Mouse (Mus musculus) retina, adult 2 months (tissue): ENCODE results near the gene Agtr1b.

Experiments
- DNase-seq: peaks from one replicate; pipeline ENCODE4 v3.0.0-alpha.2; 2012; ENCODE audit warnings: low read depth, low spot score

The Agtr1b gene

DNA sequence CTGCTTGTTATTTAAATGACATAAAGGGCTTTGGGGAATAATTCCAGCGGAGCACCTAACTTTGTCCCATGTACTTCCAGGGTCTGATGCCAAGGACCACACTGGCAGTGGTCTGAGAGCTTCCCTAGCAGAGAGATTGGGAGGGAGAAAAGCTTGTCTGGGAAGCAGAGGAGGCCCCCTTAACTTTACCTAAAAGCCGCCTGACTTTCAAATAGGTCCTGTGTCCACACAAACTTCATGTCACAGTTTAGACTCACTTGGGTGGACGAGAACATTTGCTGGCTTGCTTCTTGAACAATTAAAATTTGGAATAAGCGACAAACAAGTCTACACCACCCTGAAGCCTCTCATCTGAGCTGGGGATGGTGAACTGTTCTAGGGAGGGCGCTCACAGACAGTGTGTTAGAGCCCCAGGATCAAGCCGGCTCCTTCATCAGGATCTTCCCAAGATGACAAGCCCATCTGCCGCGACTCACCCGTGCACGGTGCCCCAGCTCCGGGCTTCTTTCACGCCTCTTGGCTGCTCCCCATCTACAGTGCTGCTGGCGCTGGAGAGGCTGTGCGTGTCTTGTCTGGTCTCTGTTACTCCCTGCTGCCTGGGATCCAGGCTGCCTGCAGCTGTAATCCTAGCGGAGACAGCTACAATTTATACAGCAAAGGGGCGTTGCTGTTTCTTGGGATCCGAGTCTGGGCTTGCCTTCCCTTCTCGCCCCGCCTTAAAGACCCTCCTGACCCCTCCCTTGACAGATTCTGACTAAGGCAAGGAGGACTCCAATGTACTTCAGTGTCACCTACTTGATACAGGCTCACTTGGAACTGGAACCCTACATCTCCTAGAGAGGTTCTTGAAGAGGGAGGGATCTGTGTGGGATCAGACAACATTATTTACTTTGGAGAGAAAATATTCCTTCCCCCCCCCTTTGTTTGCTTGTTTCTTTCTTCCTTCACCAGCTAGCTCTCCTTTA, at the start of gene Agtr1b:
Gene Agtr1b, minus strand, starts transcription at position 620 of the 965 bp plus-strand sequence.
- no peak for DNase-seq

DNA sequence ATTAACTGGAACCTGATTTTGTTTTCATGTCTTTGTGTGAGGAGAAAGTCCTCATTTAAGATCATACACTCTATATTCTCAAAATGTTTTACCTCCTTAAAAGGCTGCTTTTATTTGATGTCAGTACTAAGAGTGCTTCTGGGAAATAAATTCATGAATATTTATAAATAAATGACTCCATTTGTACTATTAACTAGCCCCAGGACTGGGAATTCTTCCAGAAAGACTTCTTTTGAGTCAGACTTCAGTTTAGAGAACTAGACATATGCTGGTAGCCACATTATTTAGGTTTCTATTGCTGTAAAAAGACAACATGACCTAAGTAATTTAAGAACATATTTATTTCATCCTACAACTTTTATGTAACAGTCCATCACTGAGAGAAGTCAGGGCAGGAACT, 13.4 kb downstream of the Agtr1b start:
- DNase-seq, result no peak

DNA sequence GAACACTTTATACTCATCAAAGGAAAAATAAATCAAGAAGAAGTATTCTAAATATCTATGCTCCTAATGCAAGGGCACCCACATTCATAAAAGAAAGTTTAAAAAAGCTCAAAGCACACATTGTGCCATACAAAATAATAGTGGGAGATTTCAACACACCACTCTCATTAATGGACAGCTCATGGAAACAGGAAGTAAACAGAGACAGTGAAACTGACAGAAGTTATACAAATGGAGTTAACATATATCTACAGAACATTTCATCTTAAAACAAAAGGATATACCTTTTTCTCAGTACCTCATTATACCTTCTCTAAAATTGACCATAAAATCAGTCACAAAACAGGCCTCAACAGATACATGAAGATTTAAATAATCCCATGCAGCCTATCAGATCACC, 18.8 kb downstream of the Agtr1b start:
- DNase-seq, result no peak

DNA sequence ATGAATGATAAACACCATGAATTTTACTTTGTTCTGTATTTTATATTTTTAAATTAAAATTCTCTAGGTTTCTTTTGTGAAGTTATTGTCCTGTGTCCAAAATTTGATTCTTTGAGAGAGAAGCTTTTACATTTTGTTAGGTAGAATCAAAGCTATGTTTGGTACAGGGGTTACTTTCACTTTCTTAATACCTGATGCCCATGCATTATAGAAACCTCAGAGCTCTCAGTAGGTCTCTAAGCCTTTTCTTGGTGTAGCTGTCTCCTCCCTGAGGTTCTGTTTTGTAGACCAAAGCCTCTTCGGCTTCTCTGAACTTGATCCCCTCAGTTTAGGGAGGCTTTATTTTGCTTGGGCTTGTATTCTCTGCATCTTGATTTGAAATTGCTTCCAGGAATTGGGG, 26.6 kb downstream of the Agtr1b start:
- no peak for DNase-seq

DNA sequence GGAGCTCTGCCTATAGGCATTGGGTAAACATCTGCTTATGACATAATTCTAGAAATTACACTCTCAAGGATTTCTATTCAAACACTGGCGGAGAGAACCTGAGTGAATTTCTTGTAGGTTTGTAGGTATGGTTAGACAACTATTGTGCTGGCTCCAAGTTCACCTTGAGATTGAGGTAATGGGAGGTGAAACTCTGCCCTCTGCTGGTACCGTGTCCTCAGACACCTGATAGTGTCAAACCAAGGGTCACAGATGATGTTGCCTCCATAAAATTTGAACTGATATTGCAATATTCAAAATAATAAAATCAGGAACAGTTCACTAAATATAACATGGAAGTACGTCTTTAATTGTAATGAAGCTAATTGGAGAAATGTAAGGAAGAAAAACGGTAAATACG, 32.3 kb downstream of the Agtr1b start:
- no peak for DNase-seq

DNA sequence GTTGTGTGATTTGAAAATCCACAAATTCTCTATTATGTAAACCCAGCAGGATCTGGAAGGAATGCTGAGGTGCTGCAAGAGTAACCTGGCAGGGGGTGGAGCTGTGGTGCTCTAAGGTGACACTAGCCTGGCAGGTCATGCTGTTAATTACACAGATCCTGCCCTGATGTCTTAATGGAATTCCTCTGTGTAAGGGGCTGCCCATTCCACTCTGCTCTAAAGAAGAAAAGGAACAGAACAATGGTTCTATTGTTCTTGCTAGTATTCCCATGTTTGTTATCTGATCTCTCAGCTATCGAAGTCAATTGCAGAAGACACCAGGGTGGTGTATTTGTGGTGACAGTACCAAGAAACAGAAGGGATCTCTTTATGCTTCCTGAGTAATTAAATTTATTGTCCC, 49.7 kb downstream of the Agtr1b start:
- no peak for DNase-seq

DNA sequence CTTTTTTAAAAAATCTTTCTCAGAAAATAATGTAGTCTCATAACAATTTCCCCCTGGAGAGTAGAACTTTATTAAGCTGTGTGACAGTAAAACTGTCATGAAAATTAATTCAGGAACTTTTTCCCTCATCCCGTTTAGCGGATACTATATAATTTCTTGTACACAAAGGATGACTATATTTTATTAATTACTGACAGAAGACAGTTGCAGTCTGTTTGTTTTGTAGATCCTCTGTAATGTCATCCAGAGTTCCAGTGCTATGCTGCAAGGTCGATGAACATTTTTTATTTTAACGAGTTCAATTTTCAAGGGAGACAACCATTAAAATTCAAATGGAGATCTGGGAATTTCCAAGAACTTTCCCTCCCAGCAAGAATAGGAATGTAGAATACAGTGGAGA, 57.8 kb downstream of the Agtr1b start:
- DNase-seq, result no peak

DNA sequence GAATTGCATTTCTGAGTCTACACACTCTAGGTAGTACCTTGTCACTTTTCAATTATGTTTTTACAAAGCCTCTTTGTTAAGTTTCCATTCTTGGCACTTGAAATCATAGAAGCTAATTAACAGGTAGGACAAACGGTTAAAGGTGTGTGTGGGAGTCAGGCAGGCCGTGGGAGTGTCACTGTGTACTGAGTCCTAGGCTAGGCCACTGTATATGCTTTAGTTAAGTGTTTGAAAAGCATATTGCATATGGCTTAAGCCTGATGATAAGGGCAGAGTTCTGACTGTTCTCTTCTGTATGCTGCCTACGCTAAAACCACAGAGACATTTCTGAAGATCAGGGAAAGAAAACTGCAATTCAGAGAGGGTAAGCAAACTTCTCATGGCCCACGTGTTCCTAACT, 59.7 kb downstream of the Agtr1b start:
- no peak for DNase-seq

DNA sequence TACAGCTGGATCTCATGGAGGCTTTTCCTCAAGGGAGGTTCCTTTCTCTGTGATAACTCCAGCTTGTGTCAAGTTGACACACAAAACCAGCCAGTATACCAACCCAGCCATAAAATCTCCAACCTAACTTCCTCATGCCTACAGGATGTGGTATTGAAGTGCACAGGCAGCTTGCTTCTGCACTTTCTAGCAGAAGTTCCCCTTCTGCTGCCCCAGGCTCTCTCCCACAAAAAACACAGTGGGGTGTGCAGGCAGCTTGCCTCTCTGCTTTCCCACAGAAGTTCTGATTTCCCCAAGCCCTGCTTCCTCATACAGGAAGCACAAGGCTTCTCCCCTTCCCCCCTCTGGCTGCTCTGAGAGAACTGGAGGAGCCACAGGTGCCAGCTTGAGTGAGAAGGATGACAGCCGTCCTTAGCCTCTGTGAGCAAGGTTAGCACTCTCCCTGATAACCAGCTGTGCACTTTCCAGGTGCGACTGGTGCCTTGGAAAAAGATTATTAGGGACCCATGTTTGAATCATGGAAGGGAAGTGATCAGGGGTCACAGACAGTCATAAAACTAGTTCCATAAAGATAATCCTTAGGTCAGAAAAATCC, 62.1 kb downstream of the Agtr1b start:
- no peak for DNase-seq

DNA sequence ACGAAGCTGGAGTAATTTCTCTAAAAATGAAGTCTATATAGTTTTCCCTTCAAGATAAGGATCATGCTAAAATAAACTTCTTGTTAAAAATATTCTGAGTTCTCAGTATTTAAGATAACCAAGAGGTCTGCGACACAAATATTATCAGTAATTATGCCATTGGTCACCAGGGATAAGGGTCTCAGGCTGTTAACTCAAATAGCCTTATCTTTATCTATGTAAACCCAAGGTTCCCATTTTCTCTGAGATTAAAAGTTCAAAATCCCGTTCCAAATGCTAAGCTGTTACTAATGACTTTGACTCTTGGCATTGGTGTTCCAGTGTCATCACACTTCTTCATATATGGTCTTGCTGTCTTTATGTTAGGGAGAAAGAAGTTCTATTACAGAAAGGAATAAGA, 71.4 kb downstream of the Agtr1b start:
- DNase-seq, result no peak

DNA sequence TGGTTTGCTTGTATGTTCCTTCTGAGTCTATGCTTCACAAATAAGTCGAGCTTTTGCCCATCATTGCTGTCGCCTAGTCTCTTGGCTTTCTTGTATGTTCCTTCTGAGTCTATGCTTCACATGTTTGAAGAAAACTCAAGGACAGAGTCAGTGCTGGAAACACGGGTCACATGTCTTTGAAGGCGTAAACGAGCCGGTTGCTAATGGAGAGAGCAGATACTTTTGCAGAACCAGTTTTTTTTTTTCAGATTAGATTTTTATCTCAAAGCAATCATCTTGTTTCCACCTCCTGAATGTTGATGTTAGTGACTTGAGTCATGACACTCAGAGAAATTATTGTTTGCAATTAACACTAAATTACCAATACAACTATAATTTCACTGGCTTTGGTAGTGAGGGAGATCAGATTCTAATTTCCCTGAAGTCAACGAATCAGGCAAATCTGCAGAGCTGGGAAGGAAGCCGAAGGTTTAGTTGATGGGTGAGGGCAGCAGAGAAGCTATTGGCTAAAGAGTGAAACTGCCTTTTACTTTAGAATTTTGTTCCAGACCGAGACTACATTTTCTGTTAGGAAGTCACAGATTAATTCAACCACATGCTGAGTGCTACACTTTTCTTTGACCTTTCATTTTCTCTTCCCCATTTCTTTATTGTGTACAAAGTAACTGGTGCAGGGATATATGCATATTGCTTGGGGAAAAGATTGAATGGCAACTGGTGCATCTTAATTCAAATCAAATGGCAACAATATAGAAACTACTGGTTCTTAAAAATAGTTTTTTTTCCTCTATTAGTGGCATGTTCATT, 72.2 kb downstream of the Agtr1b start:
- no peak for DNase-seq

DNA sequence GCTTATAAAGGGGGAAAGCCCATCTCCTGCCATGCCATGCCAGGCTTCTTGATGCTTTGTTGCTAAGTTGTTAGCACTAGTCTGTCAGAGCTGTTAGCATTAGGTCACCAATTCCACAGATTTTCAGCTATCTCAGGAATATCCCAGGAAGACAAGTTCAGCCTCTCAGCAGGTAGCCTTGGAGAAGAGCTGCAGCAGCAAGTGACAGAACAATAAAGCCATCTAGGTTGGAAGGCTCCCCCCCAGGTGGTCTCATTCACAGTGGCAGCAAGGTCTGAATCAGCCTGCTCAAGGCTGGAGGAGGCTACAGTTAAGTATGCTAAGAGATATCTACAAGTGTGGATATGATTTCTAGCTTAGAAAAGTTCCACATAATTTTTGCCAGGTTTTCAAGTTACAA, 75.6 kb downstream of the Agtr1b start:
- DNase-seq, result no peak

DNA sequence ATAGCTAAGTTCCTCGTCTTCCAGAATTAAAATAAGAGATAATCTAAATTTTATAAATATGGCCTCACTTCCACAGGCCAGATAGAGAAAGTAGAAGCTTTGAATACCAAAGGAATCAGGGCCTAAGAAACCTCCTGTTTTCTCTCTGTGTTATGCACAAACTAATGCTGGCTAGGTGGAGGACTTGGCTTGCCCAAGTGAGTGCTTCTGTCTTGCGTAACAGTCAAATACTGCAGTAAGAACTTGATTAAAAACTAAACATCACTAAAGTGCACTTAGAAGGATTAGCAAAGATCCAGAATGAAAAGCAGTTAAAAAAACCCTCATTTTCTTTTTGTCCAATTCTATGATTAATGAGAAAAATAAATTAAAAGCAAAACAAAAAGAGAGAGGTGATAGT, 78.2 kb downstream of the Agtr1b start:
- DNase-seq, result no peak

DNA sequence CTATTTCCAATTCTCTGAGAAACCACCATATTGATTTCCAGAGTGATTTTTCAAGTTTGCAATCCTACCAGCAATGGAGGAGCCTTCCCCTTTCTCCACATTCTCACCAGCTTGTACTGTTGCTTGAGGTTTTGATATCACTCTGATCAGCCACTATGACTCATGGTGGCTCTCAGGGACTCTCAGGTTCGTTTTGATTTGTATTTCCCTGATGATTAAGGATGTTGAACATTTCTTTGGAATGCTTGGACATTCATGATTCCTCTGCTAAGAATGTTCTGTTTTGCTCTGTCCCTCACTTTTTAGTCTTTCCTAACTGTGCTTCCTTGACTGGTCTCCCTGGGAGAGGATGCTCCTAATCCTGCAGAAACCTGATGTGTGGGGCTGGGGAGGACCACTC, 85.2 kb downstream of the Agtr1b start:
- DNase-seq, result no peak

DNA sequence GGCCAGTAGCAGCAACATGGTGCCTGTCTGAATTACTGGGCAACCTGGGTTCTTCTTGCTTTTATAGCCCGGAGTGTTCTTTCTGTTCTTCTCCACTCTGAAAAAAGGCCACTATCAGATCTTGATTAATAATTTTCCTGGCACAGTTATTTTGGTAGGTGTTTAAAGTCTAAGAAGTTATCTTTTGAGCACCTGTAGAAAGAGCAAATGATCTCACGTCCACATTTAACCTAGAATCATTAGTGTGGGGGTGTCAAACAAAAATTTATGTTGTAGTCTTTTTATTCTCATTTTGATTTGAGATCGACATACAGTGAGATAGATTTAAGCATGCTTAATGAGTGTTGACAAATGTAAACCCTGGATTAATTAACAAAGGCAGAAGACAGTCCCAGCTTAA, 91.3 kb downstream of the Agtr1b start, which contains the start of gene Cpb1:
Gene Cpb1, minus strand, starts transcription at position 101 of the 400 bp plus-strand sequence.
- DNase-seq, result no peak
